Mouse (Mus musculus) stomach, postnatal 0 days (tissue): ENCODE measurements around the gene Vangl2.

ENCODE experiments used
- CTCF ChIP-seq: IDR thresholded peaks from 2 replicates; pipeline ENCODE4 v1.5.1; 2016; ENCODE audit warnings: antibody characterized with exemption, low read depth, mild to moderate bottlenecking, moderate library complexity
- EP300 ChIP-seq: optimal IDR thresholded peaks from 2 replicates; pipeline ENCODE3; 2016; ENCODE audit warnings: antibody characterized with exemption

DNA sequence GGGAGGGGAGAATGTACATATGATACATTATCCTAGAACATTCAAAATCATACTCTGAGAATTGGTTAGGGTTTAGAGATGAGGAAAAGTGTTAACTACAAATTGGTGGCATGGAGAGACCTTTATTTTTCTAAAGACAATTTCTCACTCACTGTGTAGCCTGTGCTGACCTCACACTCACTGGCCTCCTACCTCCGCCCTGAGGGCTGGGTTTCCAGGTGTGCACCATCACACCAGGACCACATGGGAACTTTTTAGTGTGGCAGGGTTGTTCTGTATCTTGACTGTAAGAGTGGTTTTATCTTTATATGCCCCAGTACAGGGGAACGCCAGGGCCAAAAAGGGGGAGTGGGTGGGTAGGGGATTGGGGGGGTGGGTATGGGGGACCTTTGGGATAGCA, 50.4 kb downstream of the Vangl2 start:
- TF ChIP-seq EP300 (no peak), CTCF (no peak)
